Mouse (Mus musculus) c-Kit-negative CD71-positive TER-119-positive erythroid progenitor cells, embryonic 14.5 days (primary cell): Measurements from ENCODE around the gene Cnbd2.
"Not testable (repeated sequence)": the region's sequence is repeated elsewhere in the genome, so short reads cannot be mapped to it uniquely, and the experiment has no call there.

Source experiments
- DNase-seq: peaks from one replicate; pipeline ENCODE4 v3.0.0-alpha.2; 2013; ENCODE audit warnings: low read depth, low spot score

Cnbd2 gene

GRCm38 (mm10) chr2:156392461-156393154 lies 80.5 kb downstream of the Cnbd2 start:
- DNase-seq, result peak; percentile 52

- no peak for DNase-seq
Measured at GRCm38 (mm10) chr2:156393155-156393828, 81.2 kb downstream of the Cnbd2 start.

- DNase-seq, result no peak
Measured at GRCm38 (mm10) chr2:156394282-156394681, 82.2 kb downstream of the Cnbd2 start.

GRCm38 (mm10) chr2:156396096-156396495 lies 84.0 kb downstream of the Cnbd2 start:
- DNase-seq, result no peak

GRCm38 (mm10) chr2:156397988-156398387 lies 85.9 kb downstream of the Cnbd2 start:
- DNase-seq, result no peak

- DNase-seq, result no peak
Measured at GRCm38 (mm10) chr2:156399485-156399884, 87.4 kb downstream of the Cnbd2 start.

- DNase-seq, result peak; percentile 22
Measured at GRCm38 (mm10) chr2:156401331-156401730, 89.2 kb downstream of the Cnbd2 start.

- no peak for DNase-seq
Measured at GRCm38 (mm10) chr2:156402036-156402435, 89.9 kb downstream of the Cnbd2 start.

GRCm38 (mm10) chr2:156406987-156407386 lies 94.9 kb downstream of the Cnbd2 start:
- DNase-seq, result no peak

- DNase-seq, result no peak
Measured at GRCm38 (mm10) chr2:156408168-156408567, 96.1 kb downstream of the Cnbd2 start.

GRCm38 (mm10) chr2:156411348-156411747 lies 99.2 kb downstream of the Cnbd2 start:
- not testable (repeated sequence) for DNase-seq

- DNase-seq, result no peak
Measured at GRCm38 (mm10) chr2:156414996-156415395, 102.9 kb downstream of the Cnbd2 start.

- DNase-seq, result no peak
Measured at GRCm38 (mm10) chr2:156415674-156416073, 103.6 kb downstream of the Cnbd2 start.

- DNase-seq, result no peak
Measured at GRCm38 (mm10) chr2:156417194-156417593, 105.1 kb downstream of the Cnbd2 start.

GRCm38 (mm10) chr2:156418467-156418866 lies 106.4 kb downstream of the Cnbd2 start:
- no peak for DNase-seq

GRCm38 (mm10) chr2:156420327-156420693 lies 108.2 kb downstream of the Cnbd2 start:
- DNase-seq, result no peak

- no peak for DNase-seq
Measured at GRCm38 (mm10) chr2:156420694-156421380, 108.7 kb downstream of the Cnbd2 start, which contains the start of gene Epb41l1. Epb41l1 (plus strand) TSS chr2:156420909.

- DNase-seq, result no peak
Measured at GRCm38 (mm10) chr2:156421381-156422110, 109.4 kb downstream of the Cnbd2 start.

- no peak for DNase-seq
Measured at GRCm38 (mm10) chr2:156422631-156423030, 110.5 kb downstream of the Cnbd2 start.

GRCm38 (mm10) chr2:156423672-156424071 lies 111.6 kb downstream of the Cnbd2 start:
- DNase-seq, result no peak
